Mouse (Mus musculus) gastrocnemius, adult 18-20 months (tissue): ENCODE measurements around the gene Magea5. TPM values are rescaled to one million over a fixed set of nuclear protein-coding genes. Genes with fewer than 3 reads are reported as not detected.
"Not testable (repeated sequence)": the region's sequence is repeated elsewhere in the genome, so short reads cannot be mapped to it uniquely, and the experiment has no call there.

Source experiments
- DNase-seq: peaks from one replicate; pipeline ENCODE4 v3.0.0; 2021; ENCODE audit warnings: low spot score
- long read RNA-seq, 2 experiments: library from polyadenylated mRNA; stranded (forward); transcript quantifications; one replicate each; pipeline ENCODE4 v2.0.0; 2021
- total RNA-seq, 2 experiments: library from RNA; stranded (reverse); gene quantifications; 2 replicates each; pipeline ENCODE4 v1.2.3; 2021

Gene Magea5
- not detected for total RNA-seq
- long read RNA-seq, experiment 1: 0 reads
- long read RNA-seq, experiment 2: 0 reads

- not testable (repeated sequence) for DNase-seq
Measured at GRCm38 (mm10) chrX:155063045-155063444, at the start of gene Magea5. Gene Magea5 (minus strand): TSS chrX:155063145.

- DNase-seq: peak; percentile 13
Measured at GRCm38 (mm10) chrX:155098024-155098423, 35.1 kb upstream of the Magea5 start.

GRCm38 (mm10) chrX:155093566-155093965, 30.6 kb upstream of the Magea5 start, which contains the start of gene Magea2:
Gene Magea2 (minus strand): TSS chrX:155093666.
- not testable (repeated sequence) for DNase-seq

GRCm38 (mm10) chrX:155089693-155090092, 26.7 kb upstream of the Magea5 start, which contains the start of gene Magea1:
Gene Magea1 (minus strand): TSS chrX:155089793.
- not testable (repeated sequence) for DNase-seq

Other genes with a start within 250 kb of the Magea5 start
- gene Cldn34b1, start 172.9 kb downstream of the Magea5 start, total RNA-seq: not detected
- not detected for gene Magea6, start 127.2 kb downstream of the Magea5 start, total RNA-seq
- gene Magea3, start 113.6 kb downstream of the Magea5 start, total RNA-seq: not detected
- not detected for gene Magea8, start 67.3 kb downstream of the Magea5 start, total RNA-seq
- not detected for gene Magea1, start 26.6 kb upstream of the Magea5 start, total RNA-seq
- gene Magea2, start 30.5 kb upstream of the Magea5 start, total RNA-seq: not detected
- not detected for gene Cldn34b2, start 65.3 kb upstream of the Magea5 start, total RNA-seq
- 10 to 100 TPM; 17.1 to 25.8 TPM for gene Sat1, start 153.3 kb upstream of the Magea5 start, total RNA-seq
- 10 to 100 TPM; 18.0 to 18.8 TPM for gene Acot9, start 199.3 kb upstream of the Magea5 start, total RNA-seq